Mouse (Mus musculus) thymus, postnatal 10 days (tissue): ENCODE measurements around the gene Olfr503.
"Not testable (repeated sequence)": the region's sequence is repeated elsewhere in the genome, so short reads cannot be mapped to it uniquely, and the experiment has no call there.

ENCODE experiments used
- DNase-seq, 2 experiments: peaks; one replicate each; pipeline ENCODE4 v3.0.0; 2021; ENCODE audit warnings: low spot score in 2 of 2

Gene Olfr503

GRCm38 (mm10) chr7:108544227-108544626 lies at the start of gene Olfr503:
Olfr503 (plus strand) TSS chr7:108544527.
- not testable (repeated sequence) for DNase-seq

DNA sequence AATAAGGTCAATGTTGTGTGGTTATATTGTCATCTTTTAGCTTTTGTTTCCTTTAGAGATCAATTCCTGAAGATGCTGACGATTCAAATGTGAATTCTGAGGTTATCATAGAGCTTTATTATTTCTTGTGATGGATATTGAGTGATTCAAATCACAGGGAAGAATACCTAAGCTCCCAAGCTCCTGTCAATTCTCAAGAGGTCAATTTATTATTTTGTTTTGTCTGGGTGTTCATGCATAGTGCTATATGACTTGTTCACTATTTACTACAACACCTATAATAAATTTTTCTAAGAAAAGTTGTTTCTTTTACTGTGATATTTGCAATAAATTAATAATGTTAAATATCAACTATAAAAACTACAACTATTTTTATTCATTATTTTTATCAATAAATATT lies 19.4 kb upstream of the Olfr503 start, which contains the start of gene Olfr502:
Gene Olfr502 (minus strand): TSS at position 101 of the 400 bp plus-strand sequence.
- no peak for DNase-seq

DNA sequence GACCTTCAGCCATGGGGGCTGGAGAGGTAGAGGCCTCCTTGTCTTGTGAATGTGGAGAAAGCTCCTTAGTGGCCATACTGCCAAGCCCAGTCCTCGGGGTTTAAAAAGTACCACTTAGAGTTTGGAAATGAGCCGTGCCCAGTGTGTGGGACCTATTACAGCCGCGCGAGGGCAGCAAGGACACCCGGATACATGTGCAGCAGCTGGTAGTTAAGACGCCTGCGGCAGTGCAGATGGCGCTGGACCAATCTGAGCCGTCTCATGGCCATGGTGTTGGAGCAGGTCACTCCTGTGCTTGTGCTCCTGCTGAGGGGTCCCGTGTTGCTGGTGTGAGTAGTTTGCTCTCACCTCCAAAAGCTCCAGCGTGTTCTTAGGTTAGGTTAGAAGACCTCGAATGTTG lies 1.9 kb upstream of the Olfr503 start:
- DNase-seq = no peak

DNA sequence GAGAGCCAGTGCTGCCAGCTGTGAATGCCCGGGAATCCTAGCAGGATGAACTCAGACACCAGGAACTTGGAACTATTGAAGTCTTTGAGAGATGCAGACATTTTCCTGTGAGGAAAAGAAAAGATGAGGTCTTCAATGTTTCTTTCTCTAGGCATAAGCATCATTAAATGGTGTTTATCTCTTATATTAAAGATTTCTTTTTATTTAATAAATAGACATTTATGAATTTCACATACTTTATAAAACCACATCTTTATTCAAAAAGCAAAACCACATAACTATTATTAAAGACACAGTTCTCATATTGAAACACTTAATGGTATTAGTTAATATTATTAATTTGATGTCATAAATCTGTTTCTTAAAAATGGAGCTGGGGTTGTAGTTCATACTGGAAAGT lies 21.4 kb downstream of the Olfr503 start, which contains the start of gene Olfr504:
Gene Olfr504 (minus strand): TSS at position 101 of the 400 bp plus-strand sequence.
- no peak for DNase-seq

GRCm38 (mm10) chr7:108589797-108590196 lies 45.5 kb downstream of the Olfr503 start:
- DNase-seq = no peak
